Mouse (Mus musculus): ENCODE measurements around the gene Ppp1r9a.

Gene Ppp1r9a

GRCm38 (mm10) chr6:5082740-5083139, 180.0 kb downstream of the Ppp1r9a start:
- Histone ChIP-seq H3K4me3 (replicated peaks; ENCODE audit: low read length) (no peak overlapping the region), H3K4me1 (replicated peaks; ENCODE audit: low read depth, low read length) (no peaks in the 10 kb centered on the region), H3K27me3 (ENCODE audit: insufficient read depth, low read length) (no peaks in the 10 kb centered on the region), H3K9me3 (ENCODE audit: low read length) (no peaks in the 10 kb centered on the region; the same call in 1 of the 2 replicates), H3K36me3 (ENCODE audit: insufficient read depth, low read length) (peaks cover 4% of the 10 kb centered on the region)
- no peak for TF ChIP-seq NANOG (IDR thresholded peaks at IDR 0.05; ENCODE audit: borderline replicate concordance, low read length)
- TF ChIP-seq CTCF (conservative IDR thresholded peaks at IDR 0.05; ENCODE audit: low read length), result no peak
- TF ChIP-seq POU5F1 (IDR thresholded peaks at IDR 0.05; ENCODE audit: borderline replicate concordance, low read length), result no peak

DNA sequence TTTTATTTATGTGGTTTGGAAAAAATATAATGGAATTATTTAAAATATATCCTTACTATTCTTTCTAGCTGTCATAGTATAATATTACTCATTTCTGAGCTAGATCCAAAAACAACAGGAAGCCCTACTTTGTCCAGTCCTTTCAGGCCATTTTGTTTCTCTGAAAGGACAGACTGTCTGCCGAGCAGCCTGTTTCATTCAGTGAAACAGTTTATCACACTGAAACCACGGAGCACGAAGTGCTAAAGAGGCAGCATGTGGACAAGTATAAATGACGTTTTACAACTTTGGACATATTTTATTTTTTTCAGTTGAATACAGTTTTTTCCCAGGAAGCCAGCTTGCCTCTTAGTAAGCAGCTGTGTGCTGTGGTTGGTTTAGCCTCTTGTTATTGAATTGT, 181.2 kb downstream of the Ppp1r9a start:
- no peaks in the 10 kb centered on the region for H3K36me3 ChIP-seq (ENCODE audit: insufficient read depth, low read length)
- H3K27me3 ChIP-seq (ENCODE audit: insufficient read depth, low read length), result no peaks in the 10 kb centered on the region
- TF ChIP-seq POU5F1 (IDR thresholded peaks at IDR 0.05; ENCODE audit: borderline replicate concordance, low read length) (no peak), NANOG (IDR thresholded peaks at IDR 0.05; ENCODE audit: borderline replicate concordance, low read length) (no peak), CTCF (conservative IDR thresholded peaks at IDR 0.05; ENCODE audit: low read length) (no peak)
- H3K4me3 ChIP-seq (replicated peaks; ENCODE audit: low read length), result no peak overlapping the region
- no peaks in the 10 kb centered on the region for H3K4me1 ChIP-seq (replicated peaks; ENCODE audit: low read depth, low read length)
- H3K9me3 ChIP-seq (ENCODE audit: low read length), result no peaks in the 10 kb centered on the region; the same call in 1 of the 2 replicates

GRCm38 (mm10) chr6:5091873-5092272, 189.2 kb downstream of the Ppp1r9a start:
- no peak for TF ChIP-seq CTCF (conservative IDR thresholded peaks at IDR 0.05; ENCODE audit: low read length)
- TF ChIP-seq NANOG (IDR thresholded peaks at IDR 0.05; ENCODE audit: borderline replicate concordance, low read length), result no peak
- no peak for TF ChIP-seq POU5F1 (IDR thresholded peaks at IDR 0.05; ENCODE audit: borderline replicate concordance, low read length)
- Histone ChIP-seq H3K9me3 (ENCODE audit: low read length) (no peaks in the 10 kb centered on the region), H3K4me1 (replicated peaks; ENCODE audit: low read depth, low read length) (peaks cover 8% of the 10 kb centered on the region), H3K27me3 (ENCODE audit: insufficient read depth, low read length) (no peaks in the 10 kb centered on the region), H3K36me3 (ENCODE audit: insufficient read depth, low read length) (no peaks in the 10 kb centered on the region), H3K4me3 (replicated peaks; ENCODE audit: low read length) (no peak overlapping the region)

- H3K4me3 ChIP-seq (replicated peaks; ENCODE audit: low read length), result no peak overlapping the region
- H3K36me3 ChIP-seq (ENCODE audit: insufficient read depth, low read length), result no peaks in the 10 kb centered on the region
- no peaks in the 10 kb centered on the region for H3K9me3 ChIP-seq (ENCODE audit: low read length)
- TF ChIP-seq POU5F1 (IDR thresholded peaks at IDR 0.05; ENCODE audit: borderline replicate concordance, low read length) (no peak), NANOG (IDR thresholded peaks at IDR 0.05; ENCODE audit: borderline replicate concordance, low read length) (no peak), CTCF (conservative IDR thresholded peaks at IDR 0.05; ENCODE audit: low read length) (no peak)
- peaks cover 12% of the 10 kb centered on the region for H3K4me1 ChIP-seq (replicated peaks; ENCODE audit: low read depth, low read length)
- no peaks in the 10 kb centered on the region for H3K27me3 ChIP-seq (ENCODE audit: insufficient read depth, low read length)
Observed at GRCm38 (mm10) chr6:5092795-5093194, 190.1 kb downstream of the Ppp1r9a start.

DNA sequence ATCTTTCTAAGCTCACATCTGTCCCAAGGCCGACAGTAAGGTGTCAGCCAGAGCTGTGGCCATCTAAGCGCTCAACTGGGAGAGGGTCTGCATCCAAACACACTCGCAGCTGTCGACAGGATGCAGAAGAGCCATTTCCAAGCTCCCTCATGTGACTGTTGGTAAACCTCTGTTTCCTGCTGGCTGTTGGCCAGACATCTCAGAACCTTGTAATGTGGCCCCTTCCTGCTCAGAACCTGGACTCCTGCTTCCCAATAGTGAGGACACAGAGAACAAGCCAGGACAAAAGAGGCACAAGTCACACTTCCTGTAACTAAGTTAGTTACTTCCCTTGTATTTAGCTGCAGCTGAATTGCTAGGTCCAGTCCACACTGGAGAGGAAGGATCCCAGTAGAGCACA, 190.8 kb downstream of the Ppp1r9a start:
- no peak for TF ChIP-seq NANOG (IDR thresholded peaks at IDR 0.05; ENCODE audit: borderline replicate concordance, low read length)
- H3K27me3 ChIP-seq (ENCODE audit: insufficient read depth, low read length), result no peaks in the 10 kb centered on the region
- peaks cover 12% of the 10 kb centered on the region for H3K4me1 ChIP-seq (replicated peaks; ENCODE audit: low read depth, low read length)
- H3K4me3 ChIP-seq (replicated peaks; ENCODE audit: low read length), result no peak overlapping the region
- no peaks in the 10 kb centered on the region for H3K36me3 ChIP-seq (ENCODE audit: insufficient read depth, low read length)
- no peaks in the 10 kb centered on the region for H3K9me3 ChIP-seq (ENCODE audit: low read length)

DNA sequence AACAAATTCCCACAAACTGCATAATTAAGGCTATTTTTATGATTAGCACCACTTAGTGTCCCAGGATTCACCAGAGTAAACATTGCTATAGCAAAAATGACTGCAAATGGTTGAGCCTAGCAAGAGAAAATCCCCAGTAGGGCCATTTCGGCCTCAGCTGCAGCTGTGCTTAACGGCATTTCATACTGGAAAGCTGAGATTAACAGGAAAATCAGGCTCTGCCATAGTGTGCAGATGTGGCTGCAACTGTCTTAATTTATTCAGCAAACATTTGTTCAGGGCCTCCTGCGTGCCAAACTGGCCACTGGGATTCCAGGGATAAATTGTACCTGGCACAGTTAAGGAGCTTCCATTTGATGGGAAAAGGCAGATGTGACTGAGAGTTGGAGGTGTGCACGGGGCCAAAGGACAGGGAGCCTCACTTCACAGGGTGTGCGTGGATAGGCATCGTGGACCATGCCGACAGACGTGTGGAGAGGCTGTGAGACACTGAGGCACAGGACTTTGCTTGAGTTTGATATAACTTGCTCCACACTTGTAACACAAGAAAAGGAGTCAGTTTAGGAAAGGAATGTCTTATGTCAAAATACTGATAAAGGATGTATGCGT, 192.8 kb downstream of the Ppp1r9a start:
- H3K4me1 ChIP-seq (replicated peaks; ENCODE audit: low read depth, low read length), result peaks cover 28% of the 10 kb centered on the region
- no peak overlapping the region for H3K4me3 ChIP-seq (replicated peaks; ENCODE audit: low read length)
- no peaks in the 10 kb centered on the region for H3K27me3 ChIP-seq (ENCODE audit: insufficient read depth, low read length)
- H3K36me3 ChIP-seq (ENCODE audit: insufficient read depth, low read length), result no peaks in the 10 kb centered on the region
- no peak for TF ChIP-seq POU5F1 (IDR thresholded peaks at IDR 0.05; ENCODE audit: borderline replicate concordance, low read length)
- no peaks in the 10 kb centered on the region for H3K9me3 ChIP-seq (ENCODE audit: low read length)

- peaks cover 28% of the 10 kb centered on the region for H3K4me1 ChIP-seq (replicated peaks; ENCODE audit: low read depth, low read length)
- 0 out of 2 replicates have a peak, but pooled peaks cover 2% of the 10 kb centered on the region for H3K36me3 ChIP-seq (ENCODE audit: insufficient read depth, low read length)
- H3K27me3 ChIP-seq (ENCODE audit: insufficient read depth, low read length), result no peaks in the 10 kb centered on the region
- H3K9me3 ChIP-seq (ENCODE audit: low read length), result no peaks in the 10 kb centered on the region
- TF ChIP-seq NANOG (IDR thresholded peaks at IDR 0.05; ENCODE audit: borderline replicate concordance, low read length), result no peak
- TF ChIP-seq CTCF (conservative IDR thresholded peaks at IDR 0.05; ENCODE audit: low read length), result no peak
- no peak overlapping the region for H3K4me3 ChIP-seq (replicated peaks; ENCODE audit: low read length)
Observed at GRCm38 (mm10) chr6:5097309-5097708, 194.6 kb downstream of the Ppp1r9a start.

GRCm38 (mm10) chr6:5099282-5099681, 196.6 kb downstream of the Ppp1r9a start:
- Histone ChIP-seq H3K9me3 (ENCODE audit: low read length) (no peaks in the 10 kb centered on the region), H3K4me3 (replicated peaks; ENCODE audit: low read length) (no peak overlapping the region), H3K4me1 (replicated peaks; ENCODE audit: low read depth, low read length) (peaks cover 24% of the 10 kb centered on the region), H3K36me3 (ENCODE audit: insufficient read depth, low read length) (0 out of 2 replicates have a peak, but pooled peaks cover 2% of the 10 kb centered on the region), H3K27me3 (ENCODE audit: insufficient read depth, low read length) (no peaks in the 10 kb centered on the region)
- TF ChIP-seq NANOG (IDR thresholded peaks at IDR 0.05; ENCODE audit: borderline replicate concordance, low read length) (no peak), CTCF (conservative IDR thresholded peaks at IDR 0.05; ENCODE audit: low read length) (no peak), POU5F1 (IDR thresholded peaks at IDR 0.05; ENCODE audit: borderline replicate concordance, low read length) (no peak)

GRCm38 (mm10) chr6:5099842-5100241, 197.1 kb downstream of the Ppp1r9a start:
- Histone ChIP-seq H3K9me3 (ENCODE audit: low read length) (no peaks in the 10 kb centered on the region), H3K4me3 (replicated peaks; ENCODE audit: low read length) (no peak overlapping the region), H3K27me3 (ENCODE audit: insufficient read depth, low read length) (no peaks in the 10 kb centered on the region)

More at GRCm38 (mm10) chr6:5099842-5100241, 197.1 kb downstream of the Ppp1r9a start:
- TF ChIP-seq CTCF (conservative IDR thresholded peaks at IDR 0.05; ENCODE audit: low read length) (no peak), NANOG (IDR thresholded peaks at IDR 0.05; ENCODE audit: borderline replicate concordance, low read length) (no peak), POU5F1 (IDR thresholded peaks at IDR 0.05; ENCODE audit: borderline replicate concordance, low read length) (no peak)
- Histone ChIP-seq H3K36me3 (ENCODE audit: insufficient read depth, low read length) (0 out of 2 replicates have a peak, but pooled peaks cover 2% of the 10 kb centered on the region), H3K4me1 (replicated peaks; ENCODE audit: low read depth, low read length) (peaks cover 24% of the 10 kb centered on the region)

All from E14TG2a.4 (cell line).